Comparison of ENCODE assay signal across 23 mouse cellular contexts in the genomic region with DNA sequence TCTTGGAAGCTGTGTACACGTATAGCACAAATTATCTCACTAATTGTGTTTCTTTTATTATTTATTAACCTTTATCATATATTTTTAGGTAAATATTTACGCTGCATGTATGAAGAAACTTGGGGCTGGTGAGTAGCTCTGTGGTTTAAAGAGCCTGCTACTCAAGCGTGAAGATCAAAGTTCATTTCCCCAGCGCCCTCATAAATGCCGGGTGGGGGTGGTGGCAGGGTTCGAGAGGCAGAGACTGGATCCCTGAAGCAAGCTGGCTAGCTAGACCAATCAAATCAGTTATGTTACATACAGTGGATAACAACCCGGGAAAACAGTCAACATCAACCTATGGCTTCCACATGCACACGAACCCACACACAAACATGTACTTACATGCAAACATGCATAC. TPM values are rescaled to one million over a fixed set of nuclear protein-coding genes. Genes with fewer than 3 reads are reported as not detected.
DNase-seq lines count a peak whose midpoint lies in the region; ATAC-seq and TF ChIP-seq lines count a peak whose summit lies in the region.
"Had no signal": no experiment of that assay in that cellular context is flagged by ENCODE, and none has a peak within 500 bp of the region (broad histone marks: within the 10 kb centered on the region; RNA-seq: fewer than 3 reads in every experiment).

No protein-coding gene starts in this region.

- H3K36me3 ChIP-seq in liver, adult 2 months (ENCODE audit: control insufficient read depth, insufficient read depth, low read length) = no peaks in the 10 kb centered on the region
- no peaks in the 10 kb centered on the region for H3K36me3 ChIP-seq in liver, embryonic 12.5 days
- no peaks in the 10 kb centered on the region for H3K36me3 ChIP-seq in intestine, postnatal 0 days (ENCODE audit: control insufficient read depth, insufficient read depth)
- no peaks in the 10 kb centered on the region for H3K36me3 ChIP-seq in kidney, embryonic 15.5 days
- H3K36me3 ChIP-seq: embryonic facial prominence, embryonic 10.5 days; heart, embryonic 12.5 days; hindbrain, embryonic 12.5 days had no signal

- intact Hi-C loops in heart, postnatal 14 days (cut with DNase I) = no loop called here

- H3K4me2 ChIP-seq in liver, embryonic 12.5 days = no peak overlapping the region
- H3K4me2 ChIP-seq in intestine, postnatal 0 days (replicated peaks; ENCODE audit: low read depth) = no peak overlapping the region
- H3K4me2 ChIP-seq in kidney, embryonic 15.5 days = no peak overlapping the region
- H3K4me2 ChIP-seq: forebrain, embryonic 13.5 days; heart, embryonic 12.5 days; hindbrain, embryonic 12.5 days had no signal

- H3K4me3 ChIP-seq in liver, adult 2 months (ENCODE audit: insufficient read depth, low read depth, low read length) = no peak overlapping the region
- H3K4me3 ChIP-seq in liver, embryonic 12.5 days = no peak overlapping the region
- H3K4me3 ChIP-seq in intestine, postnatal 0 days (ENCODE audit: low read depth, low read length) = no peak overlapping the region
- H3K4me3 ChIP-seq in kidney, embryonic 15.5 days (replicated peaks) = no peak overlapping the region
- H3K4me3 ChIP-seq: embryonic facial prominence, embryonic 10.5 days; forebrain, embryonic 13.5 days; heart, embryonic 12.5 days; hindbrain, embryonic 12.5 days had no signal

- no peak for TF ChIP-seq CTCF in liver, adult 2 months (IDR thresholded peaks at IDR 0.05; ENCODE audit: low read depth, low read length)
- no peak for TF ChIP-seq CTCF in intestine, postnatal 0 days (IDR thresholded peaks at IDR 0.05; ENCODE audit: low read depth)

- H3K27ac ChIP-seq in liver, adult 2 months (replicated peaks; ENCODE audit: insufficient read depth, low read depth, low read length) = no peak overlapping the region
- no peak overlapping the region for H3K27ac ChIP-seq in liver, embryonic 12.5 days
- H3K27ac ChIP-seq in intestine, postnatal 0 days (ENCODE audit: low read depth, low read length) = no peak overlapping the region
- H3K27ac ChIP-seq in kidney, embryonic 15.5 days = no peak overlapping the region
- H3K27ac ChIP-seq: embryonic facial prominence, embryonic 10.5 days; forebrain, embryonic 13.5 days; hindbrain, embryonic 12.5 days had no signal

- no peaks in the 10 kb centered on the region for H3K79me2 ChIP-seq in liver, adult 2 months (ENCODE audit: control insufficient read depth, insufficient read depth, low read length)

- no peak for TF ChIP-seq POLR2A in liver, adult 2 months (IDR thresholded peaks at IDR 0.05; ENCODE audit: extremely low read depth, insufficient read depth, low read length)

- ATAC-seq in liver, embryonic 12.5 days = no peak
- ATAC-seq in intestine, postnatal 0 days = 0 out of 2 replicates have a peak, but pooled peaks have one; percentile 8
- ATAC-seq in kidney, embryonic 15.5 days (replicated peaks; ENCODE audit: low FRiP score) = 0 out of 2 replicates have a peak, but pooled peaks have one; percentile 41
- ATAC-seq: activated CD4-positive, CD25-positive, alpha-beta regulatory T cell, adult 4 months; forebrain, embryonic 13.5 days; forebrain, postnatal 0 days; Patski had no signal

- H3K4me1 ChIP-seq in liver, adult 2 months (ENCODE audit: control insufficient read depth, insufficient read depth, low read length) = peaks cover 3% of the 10 kb centered on the region; the same call in 1 of the 2 replicates
- peaks cover 8% of the 10 kb centered on the region for H3K4me1 ChIP-seq in liver, embryonic 12.5 days
- H3K4me1 ChIP-seq in intestine, postnatal 0 days (replicated peaks; ENCODE audit: control insufficient read depth, insufficient read depth, low read length) = no peaks in the 10 kb centered on the region
- peaks cover 19% of the 10 kb centered on the region for H3K4me1 ChIP-seq in kidney, embryonic 15.5 days
- H3K4me1 ChIP-seq: forebrain, embryonic 13.5 days had no signal

- H3K9me3 ChIP-seq in liver, embryonic 12.5 days (replicated peaks) = no peaks in the 10 kb centered on the region
- H3K9me3 ChIP-seq in intestine, postnatal 0 days (ENCODE audit: control insufficient read depth) = no peaks in the 10 kb centered on the region
- no peaks in the 10 kb centered on the region for H3K9me3 ChIP-seq in kidney, embryonic 15.5 days (replicated peaks)
- H3K9me3 ChIP-seq: embryonic facial prominence, embryonic 10.5 days; forebrain, embryonic 13.5 days; heart, embryonic 12.5 days; hindbrain, embryonic 12.5 days had no signal

- H3K27me3 ChIP-seq in liver, adult 2 months (ENCODE audit: control insufficient read depth, insufficient read depth, low read length) = no peaks in the 10 kb centered on the region
- no peaks in the 10 kb centered on the region for H3K27me3 ChIP-seq in liver, embryonic 12.5 days (replicated peaks)
- H3K27me3 ChIP-seq in intestine, postnatal 0 days (replicated peaks; ENCODE audit: control insufficient read depth, insufficient read depth, low read length) = no peaks in the 10 kb centered on the region
- H3K27me3 ChIP-seq in kidney, embryonic 15.5 days = no peaks in the 10 kb centered on the region
- H3K27me3 ChIP-seq: CH12.LX; forebrain, embryonic 13.5 days; heart, embryonic 12.5 days; hindbrain, embryonic 12.5 days; Patski had no signal

- H3K9ac ChIP-seq in liver, adult 2 months (ENCODE audit: low read depth, low read length) = no peak overlapping the region
- H3K9ac ChIP-seq in liver, embryonic 12.5 days = no peak overlapping the region
- no peak overlapping the region for H3K9ac ChIP-seq in intestine, postnatal 0 days (ENCODE audit: low read depth, low read length)
- H3K9ac ChIP-seq in kidney, embryonic 15.5 days = no peak overlapping the region
- H3K9ac ChIP-seq: forebrain, embryonic 13.5 days; forebrain, postnatal 0 days; heart, embryonic 12.5 days; hindbrain, embryonic 12.5 days had no signal

- 64% methylated on average over 8 of the region's 8 CpGs for WGBS in liver, adult 2 months
- 74% methylated on average over 8 of the region's 8 CpGs for WGBS in liver, embryonic 12.5 days (ENCODE audit: insufficient replicate concordance)
- 43% methylated on average over 8 of the region's 8 CpGs for WGBS in intestine, postnatal 0 days
- 53% methylated on average over 8 of the region's 8 CpGs for WGBS in kidney, embryonic 15.5 days

- peak; percentile 39 for DNase-seq in liver, adult 2 months (ENCODE audit: extremely low read depth, low read depth, low spot score)
- peak; percentile 71 to 74 for DNase-seq in kidney, postnatal 36 days
- no peak for DNase-seq in lung, postnatal 36 days
- DNase-seq in heart, postnatal 14 days = no peak
- no peak for DNase-seq in urinary bladder, postnatal 10 days (ENCODE audit: low spot score)
- DNase-seq: adrenal gland, postnatal 14 days; cerebellum, adult 18-20 months; cerebellum, adult 9-11 months; cerebellum, postnatal 36 days; forebrain, postnatal 0 days; gastrocnemius, postnatal 14 days; heart, postnatal 4 days had no signal

RNA-seq across cellular contexts. Expression of gene Prox2, which starts 7.5 kb away (rescaled TPM):
- total RNA-seq in liver, adult 2 months (2014; rRNA removed) = 1.8 and 1.9 TPM in 2 replicates
- polyA plus RNA-seq in liver, adult 2 months (2012; rRNA removed) = 1.3 and 1.5 TPM in 2 replicates
- 3.9 and 4.1 TPM in 2 replicates for polyA plus RNA-seq in liver, embryonic 12.5 days (2016; fragmentation: Nextera tagmentation; extraction: Ambion mirVana)
- polyA plus RNA-seq in intestine, postnatal 0 days (2015; fragmentation: Nextera tagmentation; extraction: Ambion mirVana) = 0.99 and 1.6 TPM in 2 replicates
- polyA plus RNA-seq in kidney, embryonic 15.5 days (2015; fragmentation: Nextera tagmentation; extraction: Ambion mirVana) = 3.4 and 4.2 TPM in 2 replicates
- total RNA-seq in heart, postnatal 14 days (2021) = 1 to 10 TPM; 1.1 to 2.7 TPM

RNA-seq across cellular contexts. Expression of gene Dlst, which starts 7.5 kb away (rescaled TPM):
- total RNA-seq in liver, adult 2 months (2014; rRNA removed) = 149 and 150 TPM in 2 replicates
- polyA plus RNA-seq in liver, adult 2 months (2012; rRNA removed) = 111 and 112 TPM in 2 replicates
- polyA plus RNA-seq in liver, embryonic 12.5 days (2016; fragmentation: Nextera tagmentation; extraction: Ambion mirVana) = 99.5 and 104 TPM in 2 replicates
- 119 and 125 TPM in 2 replicates for polyA plus RNA-seq in intestine, postnatal 0 days (2015; fragmentation: Nextera tagmentation; extraction: Ambion mirVana)
- 120 and 123 TPM in 2 replicates for polyA plus RNA-seq in kidney, embryonic 15.5 days (2015; fragmentation: Nextera tagmentation; extraction: Ambion mirVana)
- 100 to 1,000 TPM; 713 to 718 TPM for total RNA-seq in heart, postnatal 14 days (2021)

RNA-seq across cellular contexts. Expression of gene Rps6kl1, which starts 48.0 kb away (rescaled TPM):
- total RNA-seq in liver, adult 2 months (2014; rRNA removed) = 0.28 and 0.34 TPM in 2 replicates
- 0.39 and 0.48 TPM in 2 replicates for polyA plus RNA-seq in liver, adult 2 months (2012; rRNA removed)
- polyA plus RNA-seq in liver, embryonic 12.5 days (2016; fragmentation: Nextera tagmentation; extraction: Ambion mirVana) = 0.57 and 0.60 TPM in 2 replicates
- polyA plus RNA-seq in intestine, postnatal 0 days (2015; fragmentation: Nextera tagmentation; extraction: Ambion mirVana) = 1.3 and 1.9 TPM in 2 replicates
- 1.0 and 1.4 TPM in 2 replicates for polyA plus RNA-seq in kidney, embryonic 15.5 days (2015; fragmentation: Nextera tagmentation; extraction: Ambion mirVana)
- 1 to 10 TPM; 4.3 to 4.8 TPM for total RNA-seq in heart, postnatal 14 days (2021)
- total RNA-seq: granulocyte monocyte progenitor cell, adult 5-6 weeks had no signal

Comparison
In these comparisons a context has a peak if more than half of its experiments do, and no peak if none do; other contexts are left out.
1. DNase-seq: peak in liver, adult 2 months (single experiment) and kidney, postnatal 36 days (2 of 2); none in lung, postnatal 36 days (single experiment), heart, postnatal 14 days (0 of 2) and urinary bladder, postnatal 10 days (single experiment).